Mouse (Mus musculus) induced T-regulatory cell, adult 2 months (primary cell): ENCODE data around the gene Il1r1.
"Not testable (repeated sequence)": the region's sequence is repeated elsewhere in the genome, so short reads cannot be mapped to it uniquely, and the experiment has no call there.

Experiments used
- DNase-seq: peaks from one replicate; pipeline ENCODE4 v3.0.0-alpha.2; 2012; ENCODE audit warnings: low read depth

Il1r1 gene

DNA sequence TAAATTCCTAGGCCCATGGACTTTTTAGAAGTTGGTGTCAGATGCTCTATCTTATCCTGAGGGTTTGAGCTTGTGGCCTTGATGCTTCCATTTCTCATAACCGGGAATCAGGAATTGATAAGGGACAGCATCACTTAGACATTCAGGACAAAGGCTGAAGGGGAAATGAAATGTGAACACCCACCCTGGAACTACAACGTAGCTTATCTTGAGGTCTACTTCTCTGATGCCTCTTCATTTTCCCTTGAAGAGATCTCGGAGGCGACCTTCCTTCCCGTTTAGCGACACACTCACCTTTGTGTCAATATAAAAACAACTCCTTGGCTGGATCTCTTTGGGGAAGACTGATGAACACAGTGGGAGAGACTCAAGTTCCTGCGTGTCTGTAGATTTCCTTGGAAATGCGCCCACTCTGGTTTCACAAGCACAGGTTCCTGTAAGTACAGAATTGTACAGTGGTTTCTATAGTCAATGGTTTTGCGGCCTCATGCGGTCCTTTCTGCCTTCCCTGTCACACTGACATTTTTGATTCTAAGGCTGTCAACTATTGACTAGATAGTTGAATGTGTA is 46.7 kb downstream of the Il1r1 start:
- DNase-seq = no peak

DNA sequence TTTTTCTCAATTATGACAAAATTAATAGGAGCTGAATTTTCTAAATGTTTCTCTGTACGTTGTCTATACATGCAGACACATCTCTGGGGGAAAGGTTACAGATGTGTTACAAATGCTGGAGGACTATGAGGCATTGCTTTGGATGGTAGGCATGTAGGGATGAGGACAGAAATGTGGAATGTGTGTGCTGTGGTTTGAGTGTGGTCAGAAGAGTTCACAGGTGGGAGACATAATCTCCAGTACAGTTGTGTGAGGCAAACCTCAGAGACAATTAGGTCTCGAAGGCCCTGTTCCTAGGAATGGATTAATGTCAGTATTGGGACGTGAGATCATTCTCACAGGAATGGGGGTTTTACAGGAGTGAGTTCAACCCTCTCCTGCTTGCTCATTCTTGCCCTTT is 47.3 kb downstream of the Il1r1 start:
- no peak for DNase-seq

DNA sequence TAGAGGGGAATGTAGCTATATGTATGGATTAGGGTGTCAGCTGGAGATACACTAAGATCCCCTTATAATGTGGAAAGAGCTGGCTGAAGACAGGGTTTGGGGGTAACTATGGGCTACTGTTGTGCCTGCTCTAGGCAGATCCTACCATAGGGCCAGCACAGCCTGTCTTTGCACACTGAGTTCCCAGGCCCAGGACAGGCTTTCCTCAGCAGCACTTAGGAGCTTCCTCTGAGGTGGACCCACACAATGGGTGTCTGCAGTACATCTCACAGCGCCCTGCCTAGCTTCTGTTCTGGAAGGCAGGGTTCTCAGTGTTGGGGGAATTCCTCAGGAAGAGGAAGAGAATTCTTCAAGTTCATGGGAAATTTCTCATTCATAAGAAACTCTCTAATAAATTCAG is 48.6 kb downstream of the Il1r1 start:
- DNase-seq = no peak

DNA sequence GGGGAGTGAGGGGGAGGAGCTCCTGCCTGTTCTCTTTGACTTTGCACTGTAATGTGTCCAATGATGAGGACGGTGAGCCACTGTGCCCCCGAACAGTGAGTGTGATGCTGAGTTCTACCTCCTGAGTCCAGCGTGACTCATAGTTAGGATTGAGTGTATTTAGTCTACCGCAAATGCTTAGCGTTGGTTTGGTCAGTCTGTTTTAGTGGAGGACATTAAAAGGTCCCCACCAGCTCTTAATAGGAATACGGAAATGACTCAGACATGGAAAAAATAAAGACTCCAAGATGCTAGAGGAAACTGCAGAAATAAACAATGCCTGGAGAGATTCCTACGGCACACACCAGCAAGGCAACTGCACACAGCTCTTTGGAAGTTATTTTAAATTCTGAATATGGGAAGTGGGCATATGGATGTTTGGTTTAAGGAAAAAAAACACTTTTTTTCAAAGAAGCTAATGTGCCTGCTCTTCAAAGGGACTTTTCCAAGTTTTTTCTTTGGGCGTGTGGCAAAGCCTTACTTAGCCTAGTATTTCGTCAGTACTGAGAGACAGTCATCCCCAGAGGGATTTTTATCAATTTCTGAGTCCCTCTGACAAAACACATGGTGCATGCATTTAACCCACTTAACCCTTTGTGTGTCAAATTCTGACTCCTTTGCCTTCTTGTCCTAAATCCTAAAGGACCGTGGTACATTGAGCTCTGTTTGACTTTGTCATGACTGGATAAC is 50.6 kb downstream of the Il1r1 start:
- DNase-seq = no peak

DNA sequence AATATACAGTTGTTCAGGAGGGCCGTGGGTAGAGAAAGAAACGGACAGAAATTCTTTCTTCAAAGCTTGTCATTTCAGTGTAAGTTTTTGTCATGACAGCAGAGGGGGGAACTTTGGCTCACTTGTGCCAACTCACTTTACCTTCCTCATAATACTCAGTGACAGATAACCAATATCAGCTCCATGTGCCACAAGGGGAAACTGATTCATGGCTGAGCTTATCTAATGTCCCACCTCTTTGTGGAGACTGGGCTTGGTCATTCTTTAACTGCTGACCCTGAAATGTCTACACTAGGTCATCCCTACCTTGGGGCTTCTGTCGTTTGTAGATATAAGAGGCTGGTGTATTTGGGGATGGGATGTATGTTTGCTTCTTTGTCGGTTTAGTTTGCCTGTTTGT is 53.1 kb downstream of the Il1r1 start:
- no peak for DNase-seq

DNA sequence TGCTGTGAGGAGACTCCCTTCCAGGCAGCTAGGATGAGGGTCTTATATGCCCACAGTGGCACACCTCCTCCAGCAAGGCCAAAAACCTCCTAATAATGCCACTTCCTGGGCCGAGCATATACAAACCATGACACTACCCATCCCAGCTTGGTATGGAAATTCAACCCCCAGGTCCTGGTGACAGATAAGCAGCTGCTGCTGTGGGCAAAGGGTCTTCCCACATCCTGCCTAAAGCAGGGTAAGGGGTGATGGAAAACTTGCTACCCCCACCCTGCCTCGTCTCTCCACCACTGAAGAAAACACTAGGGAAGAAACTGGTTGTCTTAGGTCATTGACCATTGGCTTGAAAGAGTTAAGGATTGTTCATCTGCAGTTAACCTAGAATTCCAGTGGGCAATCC is 53.8 kb downstream of the Il1r1 start:
- DNase-seq = no peak

DNA sequence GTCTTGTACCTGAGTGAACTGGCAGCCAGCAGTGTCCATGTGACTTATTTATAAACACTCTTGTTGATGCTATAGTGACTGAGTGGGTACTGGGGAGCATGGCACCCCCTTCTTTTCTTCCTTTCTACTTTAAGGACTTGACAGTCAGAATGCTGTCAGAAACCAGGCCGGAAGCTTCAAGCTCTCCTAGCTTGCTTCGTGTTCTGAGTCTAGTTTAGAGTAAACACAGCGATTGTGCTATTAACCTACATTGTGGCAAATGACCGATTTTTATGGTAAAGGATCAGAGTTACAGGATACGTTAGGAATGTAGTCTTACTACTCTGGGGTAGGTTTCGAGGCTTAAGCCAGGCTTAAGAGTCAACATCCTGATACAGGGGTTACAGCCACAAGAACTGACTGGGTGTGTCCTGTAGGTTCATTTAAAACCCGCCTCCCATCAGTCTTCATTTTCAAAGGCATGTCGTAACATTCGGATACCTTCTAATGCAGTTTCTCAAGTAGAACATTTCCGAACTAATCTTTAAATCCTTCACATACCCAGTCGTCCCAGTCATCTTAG is 54.4 kb downstream of the Il1r1 start:
- DNase-seq = no peak

DNA sequence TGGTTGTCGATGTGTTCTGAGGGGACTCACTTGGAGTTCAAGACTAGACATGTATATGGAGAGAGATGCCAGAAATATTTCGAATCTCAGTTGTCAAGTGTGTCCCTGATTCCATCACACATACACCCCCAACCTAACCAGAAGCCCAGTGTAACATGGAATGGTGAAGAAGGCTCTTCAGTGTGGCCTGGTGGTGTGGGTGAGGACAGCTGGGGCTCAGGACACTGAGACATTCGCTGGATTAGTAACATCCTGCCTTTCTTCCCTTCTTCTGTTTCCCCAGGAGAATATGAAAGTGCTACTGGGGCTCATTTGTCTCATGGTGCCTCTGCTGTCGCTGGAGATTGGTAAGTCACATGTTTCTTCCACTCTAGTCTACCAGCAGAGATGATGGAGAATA is 57.1 kb downstream of the Il1r1 start:
- no peak for DNase-seq

DNA sequence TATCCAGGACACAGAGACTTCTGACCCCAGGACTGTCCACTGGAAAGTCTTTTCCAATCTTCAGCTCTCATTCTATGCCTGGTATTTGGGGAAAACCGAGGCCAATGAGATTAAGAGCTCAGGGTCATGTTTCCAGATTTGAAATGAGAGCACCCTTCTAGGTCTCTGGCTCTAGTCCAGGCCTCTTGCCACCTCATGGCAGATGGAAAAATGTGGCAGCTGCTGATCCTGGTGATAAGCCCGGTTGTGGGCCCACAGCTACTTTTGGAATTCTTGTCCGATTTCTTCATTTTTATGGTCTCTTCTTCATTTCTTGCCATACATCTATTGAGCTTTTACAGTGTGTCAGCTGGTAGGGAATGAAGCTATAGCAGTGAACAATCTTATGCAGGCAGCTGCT is 57.5 kb downstream of the Il1r1 start:
- DNase-seq = no peak

DNA sequence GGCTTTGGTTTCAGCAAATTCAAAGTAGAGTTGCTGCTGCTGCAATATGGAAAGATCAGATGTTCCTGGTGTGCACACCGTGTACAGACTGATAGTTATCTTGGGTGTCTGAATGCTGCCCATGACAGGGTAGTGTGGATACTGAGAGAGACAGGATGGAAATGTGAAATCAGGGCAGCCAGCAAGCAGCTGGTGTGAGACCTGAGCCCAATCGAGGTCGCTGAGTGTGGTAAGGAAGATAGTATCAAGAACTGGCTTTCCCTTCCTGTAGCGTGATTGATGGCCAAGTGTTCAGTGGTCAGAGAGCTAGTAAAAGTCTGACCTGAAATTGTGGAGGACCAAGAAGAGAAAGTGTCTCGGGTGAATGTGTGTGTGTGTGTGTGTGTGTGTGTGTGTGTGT is 59.1 kb downstream of the Il1r1 start:
- DNase-seq = no peak

DNA sequence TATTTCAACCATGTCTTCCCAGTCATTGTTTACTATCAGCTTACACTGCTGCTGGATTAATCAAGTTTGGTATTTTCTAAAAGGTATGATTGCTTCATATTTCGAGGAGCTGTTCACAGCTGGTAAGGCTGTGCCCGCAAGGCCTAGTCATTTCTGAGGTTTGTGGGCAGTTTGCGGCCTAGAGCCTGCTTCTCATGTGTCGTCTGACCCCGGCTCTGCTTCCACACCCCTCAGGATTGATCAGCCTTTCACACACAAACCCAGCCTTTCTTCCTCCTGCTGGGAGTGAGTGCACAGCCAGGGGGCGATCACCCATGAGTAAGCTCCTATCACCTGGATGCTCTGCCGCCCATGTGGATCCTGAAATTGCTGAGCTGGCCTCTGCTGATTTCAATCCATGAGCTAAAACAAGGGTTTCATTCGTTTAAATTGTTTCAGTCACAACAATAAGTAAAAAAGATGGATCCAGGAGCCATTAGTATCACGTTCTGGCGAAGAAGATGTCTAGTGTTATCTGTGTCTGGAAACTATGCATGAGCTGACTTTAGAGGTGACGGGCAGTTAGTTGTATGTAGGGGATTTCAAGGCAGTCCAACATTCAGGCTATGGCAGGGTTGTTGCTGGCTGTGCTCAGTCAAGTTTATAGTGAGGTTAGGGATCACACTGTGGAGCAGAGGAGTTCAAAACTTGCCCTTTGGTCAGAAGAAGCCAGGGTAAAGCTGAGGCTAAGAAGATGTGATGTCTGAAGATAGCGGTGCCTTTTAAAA is 65.8 kb downstream of the Il1r1 start:
- DNase-seq = no peak

DNA sequence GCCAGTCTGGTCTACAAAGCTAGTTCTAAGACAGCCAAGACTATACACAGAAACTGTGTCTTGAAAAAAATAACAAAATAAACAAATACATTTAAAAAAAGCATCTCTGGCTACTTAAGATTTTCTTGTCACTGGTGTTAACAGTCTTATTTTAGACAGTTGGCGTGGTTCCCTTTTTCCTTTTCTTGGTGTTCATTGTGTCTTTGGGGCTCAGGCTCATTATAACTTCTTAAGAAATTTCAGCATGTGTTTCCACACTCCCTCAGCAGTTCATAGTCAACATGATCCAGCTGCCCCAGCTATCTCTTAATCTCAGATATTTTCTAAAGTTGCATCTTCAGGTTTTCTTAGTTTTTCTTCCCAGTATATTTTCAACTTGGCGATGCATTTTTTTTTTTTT is 67.4 kb downstream of the Il1r1 start:
- DNase-seq = no peak

DNA sequence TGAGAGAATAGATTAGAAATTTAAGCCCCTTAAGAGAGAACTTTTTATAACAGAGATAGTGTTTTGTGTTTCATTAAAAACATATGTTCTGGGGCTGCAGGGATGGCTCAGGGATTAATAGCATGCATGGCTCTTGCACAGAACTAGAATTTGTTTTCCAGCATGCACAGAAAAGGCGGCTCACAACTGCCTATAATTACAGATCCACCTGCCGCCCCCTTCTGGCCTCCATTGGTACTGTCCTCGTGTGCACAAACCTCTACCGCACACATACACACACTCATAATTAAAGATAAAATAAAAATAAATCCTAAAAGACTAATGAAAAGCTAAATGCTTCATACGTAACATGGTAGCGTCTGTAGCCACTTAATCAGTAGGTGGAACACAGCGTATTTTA is 69.0 kb downstream of the Il1r1 start:
- peak; percentile 39 for DNase-seq

DNA sequence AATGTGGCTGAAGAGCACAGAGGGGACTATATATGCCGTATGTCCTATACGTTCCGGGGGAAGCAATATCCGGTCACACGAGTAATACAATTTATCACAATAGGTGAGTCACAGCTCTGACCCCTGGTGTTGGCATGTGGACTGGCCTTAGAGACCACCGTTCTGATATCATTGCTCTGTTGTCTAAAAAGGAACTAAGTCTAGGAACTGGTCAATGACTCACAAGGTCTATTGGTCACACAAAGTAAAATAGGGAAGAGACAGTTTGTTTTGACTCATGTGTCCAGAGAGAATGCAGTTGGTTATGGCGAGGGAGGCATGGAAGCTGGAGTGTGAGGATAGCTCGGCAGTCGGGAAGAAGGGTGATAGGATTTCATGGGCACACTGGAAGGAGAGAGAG is 69.9 kb downstream of the Il1r1 start:
- no peak for DNase-seq

DNA sequence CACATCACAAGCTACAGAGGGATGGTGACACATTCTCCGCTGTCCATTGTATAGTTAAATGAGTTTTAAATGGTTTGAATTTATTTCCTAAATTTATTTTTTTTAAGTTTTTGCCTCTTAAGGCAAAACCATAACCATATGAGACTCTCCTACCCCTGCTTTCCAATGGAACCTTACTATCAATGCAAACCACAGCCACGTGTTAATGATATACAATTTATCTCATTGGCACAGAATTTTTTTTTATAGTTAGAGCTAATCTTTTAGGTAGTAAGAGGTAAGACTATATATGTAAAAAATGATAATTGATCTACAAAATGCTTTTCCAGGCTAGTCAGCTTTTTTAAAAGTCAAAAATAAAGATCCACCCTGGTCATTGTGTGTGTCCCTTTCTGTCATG is 73.2 kb downstream of the Il1r1 start:
- no peak for DNase-seq

DNA sequence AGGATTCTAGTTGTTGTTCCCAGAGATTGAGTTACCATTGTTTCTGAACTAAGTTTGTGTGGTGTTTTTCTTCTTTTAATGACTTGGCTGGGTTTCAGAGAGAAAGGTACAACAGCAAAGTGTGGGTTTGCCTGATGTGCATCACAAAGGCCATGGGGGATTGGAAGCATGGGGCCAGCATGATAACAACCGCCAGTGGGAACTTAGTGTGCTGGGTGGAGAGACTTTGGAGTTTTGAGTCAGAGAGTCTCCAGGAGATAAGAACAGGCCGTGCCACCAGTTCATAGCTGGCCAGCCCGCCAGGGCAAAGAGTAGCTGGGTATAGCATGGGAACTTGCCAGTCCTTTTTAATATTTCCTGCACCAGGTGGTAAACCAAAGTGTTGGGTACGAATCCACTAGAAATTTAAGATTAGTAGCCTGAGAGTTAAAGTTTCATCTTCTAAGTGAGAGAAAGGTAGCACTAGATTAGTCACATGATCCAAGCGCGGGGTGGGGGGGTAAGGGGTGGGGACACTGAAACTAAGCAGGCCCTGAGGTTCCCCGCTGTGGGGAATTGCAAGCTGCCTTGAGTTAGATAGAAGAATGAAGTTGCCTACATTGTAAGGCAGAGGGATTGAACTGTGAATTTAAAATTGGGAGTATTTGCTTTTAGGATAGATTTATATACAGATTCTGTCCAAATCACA is 78.4 kb downstream of the Il1r1 start:
- DNase-seq = no peak

DNA sequence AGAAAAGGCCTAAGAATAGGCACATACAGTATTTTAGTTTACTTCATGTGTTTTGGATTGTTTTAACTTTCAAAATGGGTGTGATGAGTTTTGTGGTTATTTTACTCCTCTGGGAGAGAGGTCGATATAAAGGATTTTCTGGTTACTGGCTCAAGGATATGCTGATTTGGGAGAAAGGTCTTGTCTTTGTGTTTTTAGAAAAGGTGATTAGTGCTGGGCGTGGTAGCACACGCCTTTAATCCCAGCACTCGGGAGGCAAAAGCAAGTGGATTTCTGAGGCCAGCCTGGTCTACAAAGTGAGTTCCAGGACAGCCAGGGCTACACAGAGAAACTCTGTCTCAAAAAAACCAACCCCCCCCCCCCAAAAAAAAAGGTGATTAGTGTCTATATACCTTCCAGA is 79.4 kb downstream of the Il1r1 start:
- not testable (repeated sequence) for DNase-seq

DNA sequence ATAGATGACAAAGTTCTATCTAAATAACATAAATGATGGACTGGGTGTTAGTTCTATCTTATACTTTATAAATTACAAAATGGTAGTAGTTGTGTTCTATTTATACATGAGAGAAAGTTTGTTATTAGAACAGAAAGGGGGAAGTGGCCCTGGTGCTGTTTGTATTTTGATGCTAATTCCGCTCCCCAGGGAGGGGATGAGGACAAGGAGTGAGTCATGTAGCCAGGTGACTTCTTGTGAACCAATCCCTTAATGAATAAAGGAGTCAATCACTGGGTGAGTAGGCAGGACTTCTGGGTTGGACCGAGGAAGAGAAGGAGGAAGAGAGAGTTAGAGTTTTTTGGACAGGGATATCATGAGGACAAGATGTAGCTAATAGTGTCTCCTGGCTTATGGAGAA is 81.2 kb downstream of the Il1r1 start:
- DNase-seq = no peak

DNA sequence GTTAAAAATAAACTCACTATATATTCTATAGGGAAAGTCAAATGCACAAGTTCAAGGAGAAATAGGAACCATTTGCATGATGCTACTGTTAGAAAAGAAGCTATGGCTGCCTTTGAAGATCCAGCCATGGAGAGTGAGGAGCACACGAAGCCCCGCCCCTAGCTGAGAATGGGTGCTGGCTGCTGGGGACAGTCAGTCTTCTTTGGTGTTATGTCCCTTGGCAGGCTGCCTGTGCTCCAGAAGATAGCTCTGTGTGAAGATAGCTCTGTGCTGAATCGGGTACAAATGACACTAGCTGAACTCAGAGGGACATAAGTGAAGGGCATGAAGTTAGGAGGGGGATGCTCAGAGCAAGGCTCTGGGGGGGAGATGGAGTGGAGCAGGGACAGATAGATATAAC is 86.2 kb downstream of the Il1r1 start:
- no peak for DNase-seq

DNA sequence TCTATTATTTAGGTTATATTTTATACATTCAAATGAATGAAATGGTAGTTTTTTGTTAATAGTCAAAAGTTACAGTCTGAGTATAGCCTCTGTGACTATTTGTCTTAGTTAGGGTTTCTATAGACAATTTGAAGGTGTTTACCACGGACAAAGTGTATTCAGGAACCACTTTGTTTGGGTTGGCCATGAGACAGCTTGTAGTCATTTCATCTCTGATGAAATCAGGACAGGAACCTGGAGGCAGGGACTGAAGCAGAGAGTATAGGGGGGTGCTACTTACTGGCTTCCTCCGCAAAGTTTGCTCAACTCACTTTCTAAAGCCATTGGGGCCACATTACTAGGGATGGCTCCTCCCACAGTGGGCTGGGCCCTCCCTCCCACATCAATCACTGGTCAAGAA is 86.7 kb downstream of the Il1r1 start:
- DNase-seq = no peak

DNA sequence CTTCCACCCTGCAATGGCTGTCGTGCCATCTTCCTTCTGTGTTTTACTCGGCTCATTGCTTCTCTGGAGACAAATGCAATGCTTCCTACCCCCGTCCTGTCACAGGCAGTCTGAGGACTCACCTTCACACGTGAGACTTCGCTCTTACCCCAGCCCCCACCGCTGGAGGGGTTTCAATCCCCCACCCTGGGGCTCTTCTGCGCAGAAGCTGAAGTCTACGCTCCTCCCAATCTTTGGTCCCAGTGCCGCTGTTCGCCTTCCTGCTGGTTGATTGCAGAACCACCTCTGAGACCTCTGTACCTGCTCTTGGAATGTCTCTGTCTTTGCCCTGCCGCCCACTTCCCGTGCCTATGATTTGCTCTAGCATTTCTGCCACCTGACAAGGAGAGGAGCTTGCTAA is 89.1 kb downstream of the Il1r1 start:
- DNase-seq = no peak

DNA sequence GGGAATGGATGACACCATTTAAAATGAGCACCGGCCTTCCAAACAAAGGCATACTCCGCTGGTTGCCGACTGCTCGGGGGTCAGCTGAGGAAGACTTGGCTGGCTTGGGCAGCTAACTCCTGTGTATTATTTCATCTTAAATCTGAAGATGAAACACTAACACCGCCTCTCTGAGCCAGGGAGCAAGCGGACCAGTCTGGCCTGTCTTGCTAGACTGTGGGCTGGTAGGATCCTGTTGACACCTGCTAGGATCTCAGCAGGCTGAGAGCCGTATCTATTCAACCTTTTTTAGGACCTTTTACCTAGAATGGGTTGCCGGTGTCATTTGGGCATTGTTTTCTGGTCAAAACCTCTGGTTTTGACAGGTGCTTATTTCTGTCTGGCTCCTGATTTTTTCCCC is 92.8 kb downstream of the Il1r1 start:
- no peak for DNase-seq

DNA sequence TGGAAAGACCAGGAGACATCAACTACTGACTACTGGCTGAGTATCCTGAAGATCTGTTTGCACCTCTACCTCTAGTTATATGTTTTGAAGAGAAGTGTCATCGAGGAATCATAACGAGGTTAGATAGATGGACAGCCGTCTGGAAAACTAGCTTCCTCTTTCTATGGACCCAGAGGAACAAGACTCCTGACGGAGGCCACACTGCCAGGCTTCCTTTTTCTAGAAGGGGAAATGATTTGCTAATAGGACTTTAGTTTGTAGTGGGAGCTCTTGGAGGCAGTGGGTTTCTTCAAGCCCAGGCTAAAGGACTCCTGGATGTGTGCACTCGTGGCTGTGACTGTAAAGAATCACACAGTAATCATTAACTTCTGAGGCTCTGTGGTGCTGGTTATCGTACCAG is 96.9 kb downstream of the Il1r1 start:
- DNase-seq = no peak
